Mouse (Mus musculus): ENCODE results near the gene Hspa12b. TPM values are rescaled to one million over a fixed set of nuclear protein-coding genes. Genes with fewer than 3 reads are reported as not detected.

Hspa12b gene
- 0.22 TPM for polyA plus RNA-seq (2017; shearing (Covaris generic))

GRCm38 (mm10) chr2:131127161-131127730 is at the start of gene Hspa12b:
TSS of gene Hspa12b (plus strand) at chr2:131127280.

GRCm38 (mm10) chr2:131086667-131087390 is 40.3 kb upstream of the Hspa12b start, which contains the start of gene Siglec1:
TSS of gene Siglec1 (minus strand) at chr2:131086765.

GRCm38 (mm10) chr2:131132930-131133547 is 6.0 kb downstream of the Hspa12b start, which contains the start of gene Gm11037:
TSS of gene Gm11037 (plus strand) at chr2:131133497.

GRCm38 (mm10) chr2:131159938-131160581 is 33.0 kb downstream of the Hspa12b start, which contains the start of gene 1700037H04Rik:
TSS of gene 1700037H04Rik (minus strand) at chr2:131160081.

GRCm38 (mm10) chr2:131179990-131180587 is 53.0 kb downstream of the Hspa12b start, which contains the start of gene Cenpb:
TSS of gene Cenpb (minus strand) at chr2:131180067.

GRCm38 (mm10) chr2:131186771-131187601 is 59.9 kb downstream of the Hspa12b start, which contains the start of the genes Cdc25b and Spef1:
TSS of gene Cdc25b (plus strand) at chr2:131186949.
TSS of gene Spef1 (minus strand) at chr2:131187282.

Other genes starting within 250 kb of the Hspa12b start
- gene 4930402H24Rik, start 220.9 kb upstream of the Hspa12b start, polyA plus RNA-seq (2017; shearing (Covaris generic)): 15.7 TPM
- gene Atrn, start 220.8 kb upstream of the Hspa12b start, polyA plus RNA-seq (2017; shearing (Covaris generic)): 4.1 TPM
- gene Gfra4, start 84.2 kb upstream of the Hspa12b start, polyA plus RNA-seq (2017; shearing (Covaris generic)): not detected
- 0.69 TPM for gene Adam33, start 63.5 kb upstream of the Hspa12b start, polyA plus RNA-seq (2017; shearing (Covaris generic))
- 0.18 TPM for gene Siglec1, start 40.5 kb upstream of the Hspa12b start, polyA plus RNA-seq (2017; shearing (Covaris generic))
- not detected for gene Gm11037, start 6.2 kb downstream of the Hspa12b start, polyA plus RNA-seq (2017; shearing (Covaris generic))
- gene 1700037H04Rik, start 32.8 kb downstream of the Hspa12b start, polyA plus RNA-seq (2017; shearing (Covaris generic)): 51.6 TPM
- 3.1 TPM for gene Cenpb, start 52.8 kb downstream of the Hspa12b start, polyA plus RNA-seq (2017; shearing (Covaris generic))
- 106 TPM for gene Cdc25b, start 59.7 kb downstream of the Hspa12b start, polyA plus RNA-seq (2017; shearing (Covaris generic))
- not detected for gene Spef1, start 60.0 kb downstream of the Hspa12b start, polyA plus RNA-seq (2017; shearing (Covaris generic))
- gene Ap5s1, start 79.8 kb downstream of the Hspa12b start, polyA plus RNA-seq (2017; shearing (Covaris generic)): 28.2 TPM
- gene Mavs, start 106.8 kb downstream of the Hspa12b start, polyA plus RNA-seq (2017; shearing (Covaris generic)): 40.5 TPM
- gene Pank2, start 135.2 kb downstream of the Hspa12b start, polyA plus RNA-seq (2017; shearing (Covaris generic)): 12.1 TPM
- gene Rnf24, start 225.6 kb downstream of the Hspa12b start, polyA plus RNA-seq (2017; shearing (Covaris generic)): 1.7 TPM

Measured in inflammation-experienced regulatory T-cells, adult 16 weeks (primary cell).